Mouse (Mus musculus): ENCODE results near the gene Cul1.

DNA sequence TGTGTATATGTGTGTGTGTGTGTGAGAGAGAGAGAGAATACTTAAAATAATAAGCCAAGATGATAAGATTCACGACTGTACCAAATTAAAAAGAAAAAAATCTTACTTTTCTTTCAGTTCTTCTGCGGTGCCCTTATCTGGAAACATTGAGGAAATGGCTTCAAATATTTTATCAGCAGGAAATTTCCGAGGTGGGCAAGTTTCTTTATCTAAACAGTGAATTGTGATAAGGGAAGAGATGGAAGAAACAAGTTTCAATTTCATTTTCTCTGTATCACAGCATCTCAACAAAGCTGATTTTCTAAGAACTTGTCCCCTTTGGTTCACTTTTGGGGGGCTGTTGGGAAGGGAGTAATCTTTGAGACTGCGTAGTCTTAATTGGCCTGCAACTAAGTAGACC lies 99.1 kb downstream of the Cul1 start:
- no peak for TF ChIP-seq CTCF (IDR thresholded peaks at IDR 0.05; ENCODE audit: low read depth)
- TF ChIP-seq EP300 (optimal IDR thresholded peaks at IDR 0.05), result no peak
